Mouse (Mus musculus) embryonic facial prominence, embryonic 12.5 days (tissue): ENCODE measurements around the gene Elmo1. TPM values are rescaled to one million over a fixed set of nuclear protein-coding genes. Genes with fewer than 3 reads are reported as not detected.

ENCODE experiments used
- ATAC-seq: fragments of 200-750 bp; cut with Nextera tagmentation; 2 replicates; pipeline ENCODE4 v1.8.0; 2017; ENCODE audit not compliant: insufficient number of reproducible peaks, insufficient read depth, low FRiP score, low TSS enrichment
- H3K27ac ChIP-seq: fragments of 300-500 bp; sonication (generic); 2 replicates; pipeline ENCODE4 v1.5.1; 2016; ENCODE audit warnings: mild to moderate bottlenecking
- H3K27me3 ChIP-seq: fragments of 300-500 bp; sonication (generic); 2 replicates; pipeline ENCODE4 v1.6.1; 2016; ENCODE audit warnings: mild to moderate bottlenecking, moderate library complexity
- H3K36me3 ChIP-seq: fragments of 300-500 bp; sonication (generic); 2 replicates; pipeline ENCODE4 v1.6.1; 2016; ENCODE audit warnings: mild to moderate bottlenecking
- H3K4me1 ChIP-seq: fragments of 300-500 bp; sonication (generic); 2 replicates; pipeline ENCODE4 v1.6.1; 2016
- H3K4me2 ChIP-seq: fragments of 300-500 bp; sonication (generic); replicated peaks from 2 replicates; pipeline ENCODE4 v1.6.1; 2016; ENCODE audit warnings: mild to moderate bottlenecking, moderate library complexity
- H3K4me3 ChIP-seq: fragments of 300-500 bp; sonication (generic); 2 replicates; pipeline ENCODE4 v1.5.1; 2016; ENCODE audit warnings: mild to moderate bottlenecking
- H3K9ac ChIP-seq: fragments of 300-500 bp; sonication (generic); 2 replicates; pipeline ENCODE4 v1.6.1; 2016; ENCODE audit warnings: mild to moderate bottlenecking, moderate library complexity
- H3K9me3 ChIP-seq: fragments of 300-500 bp; sonication (generic); 2 replicates; pipeline ENCODE4 v1.6.1; 2016; ENCODE audit warnings: mild to moderate bottlenecking, moderate library complexity
- WGBS: fragments of 180-500 bp; shearing (Covaris S2); methylation state at CpG from one replicate; pipeline ENCODE4 v1.1.7; 2016; 5-methylcytosine and 5-hydroxymethylcytosine counted together
- polyA plus RNA-seq: library from polyadenylated mRNA; unstranded; fragments of >200 nt; fragmentation: Nextera tagmentation; extraction: Ambion mirVana; gene quantifications from 2 replicates; pipeline ENCODE4 v1.2.1, GENCODE M21; 2016

The Elmo1 gene
- polyA plus RNA-seq, 1 experiment from 2014 or later, result 11.1 TPM

DNA sequence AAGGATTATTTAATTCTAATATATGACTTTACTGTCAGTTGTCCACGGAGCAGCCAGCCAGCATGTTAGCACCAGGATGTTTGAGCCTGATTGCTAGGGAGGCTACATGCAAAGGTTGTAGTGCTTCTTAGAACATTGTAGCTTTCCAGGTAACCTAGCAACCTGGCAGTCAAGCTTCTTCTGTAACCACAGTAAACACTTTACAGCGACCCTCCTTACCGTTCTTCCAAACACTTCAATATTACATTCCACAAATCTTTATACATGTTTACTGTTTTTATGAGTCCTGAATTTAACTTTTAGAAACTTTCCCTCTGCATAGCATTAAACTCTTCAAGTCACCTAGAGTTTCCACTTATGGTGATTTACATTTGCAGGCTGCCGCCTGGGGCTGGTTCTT, 233.1 kb downstream of the Elmo1 start:
- Histone ChIP-seq H3K4me1 (no peaks in the 10 kb centered on the region), H3K36me3 (no peaks in the 10 kb centered on the region), H3K27me3 (no peaks in the 10 kb centered on the region), H3K27ac (no peak overlapping the region), H3K4me3 (no peak overlapping the region), H3K9ac (no peak overlapping the region), H3K9me3 (no peaks in the 10 kb centered on the region), H3K4me2 (no peak overlapping the region)
- ATAC-seq, result no peak
- 82% methylated on average over 4 of the region's 4 CpGs for WGBS

DNA sequence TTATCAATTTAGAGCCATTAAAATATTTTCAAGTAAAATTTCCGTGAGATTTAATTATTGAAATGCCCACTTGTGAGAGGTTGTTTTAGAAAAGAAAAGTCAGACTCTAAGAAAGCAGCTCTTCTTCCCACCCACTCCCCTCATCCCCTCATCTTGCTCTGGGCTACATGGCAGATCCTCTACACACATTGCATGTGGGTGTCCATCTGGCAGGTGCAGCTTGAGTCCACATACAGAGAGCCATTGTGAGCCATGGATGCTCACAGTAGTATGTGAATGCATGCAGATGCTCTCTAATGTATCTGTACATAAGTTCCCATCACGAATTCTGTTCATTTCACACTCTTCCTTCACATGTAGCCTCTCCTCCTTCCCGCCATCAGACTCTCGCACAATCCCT, 236.7 kb downstream of the Elmo1 start:
- H3K27ac ChIP-seq, result no peak overlapping the region
- 90% methylated on average over 4 of the region's 4 CpGs for WGBS
- no peak for ATAC-seq
- H3K4me2 ChIP-seq, result no peak overlapping the region
- no peaks in the 10 kb centered on the region for H3K9me3 ChIP-seq
- H3K4me3 ChIP-seq, result no peak overlapping the region
- no peaks in the 10 kb centered on the region for H3K36me3 ChIP-seq
- no peaks in the 10 kb centered on the region for H3K27me3 ChIP-seq
- H3K9ac ChIP-seq, result no peak overlapping the region
- H3K4me1 ChIP-seq, result no peaks in the 10 kb centered on the region

DNA sequence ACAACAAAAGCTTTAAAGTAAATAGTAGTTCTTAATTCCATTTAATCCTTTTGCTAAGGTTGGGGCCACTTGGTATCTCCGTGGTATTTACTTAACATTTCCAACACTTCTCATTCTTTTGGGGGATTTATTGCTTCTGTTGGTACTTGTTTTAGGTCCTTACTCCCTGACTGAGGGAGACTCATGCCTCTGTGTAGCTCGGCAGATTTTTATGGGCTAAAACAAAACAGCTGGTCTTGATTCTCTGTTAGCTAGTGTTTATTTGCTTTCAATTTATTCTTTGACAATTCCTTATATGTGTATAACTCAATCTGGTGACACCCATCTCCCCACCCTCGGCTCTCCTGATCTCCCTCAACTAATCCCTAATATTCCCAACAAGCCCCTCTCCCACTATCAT, 237.6 kb downstream of the Elmo1 start:
- ATAC-seq, result no peak
- no peaks in the 10 kb centered on the region for H3K4me1 ChIP-seq
- whole genome bisulfite sequencing, result 45% methylated on average over 3 of the region's 3 CpGs
- no peaks in the 10 kb centered on the region for H3K9me3 ChIP-seq
- H3K27ac ChIP-seq, result no peak overlapping the region
- no peak overlapping the region for H3K4me3 ChIP-seq
- no peak overlapping the region for H3K4me2 ChIP-seq
- no peaks in the 10 kb centered on the region for H3K36me3 ChIP-seq
- H3K27me3 ChIP-seq, result no peaks in the 10 kb centered on the region
- no peak overlapping the region for H3K9ac ChIP-seq

DNA sequence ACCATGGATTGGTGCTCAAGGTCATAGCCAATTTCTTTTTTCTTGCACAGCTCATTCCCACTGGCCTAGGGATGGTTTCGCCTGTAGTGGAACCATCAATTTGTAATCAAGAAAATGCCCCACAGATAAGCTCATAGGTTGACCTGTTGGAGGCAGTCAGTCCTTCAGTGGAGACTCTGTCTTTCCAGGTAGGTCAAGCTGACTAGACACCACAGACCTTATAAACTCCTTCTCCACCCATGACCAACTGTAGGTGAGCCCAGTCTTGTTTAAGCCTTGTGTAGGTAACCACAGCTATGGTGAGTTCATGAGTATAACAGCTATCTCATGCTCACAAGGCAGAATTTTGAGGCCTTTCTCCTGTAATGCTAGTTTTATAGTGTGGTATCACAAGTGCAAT, 238.3 kb downstream of the Elmo1 start:
- 90% methylated on average over 1 of the region's 1 CpGs for WGBS
- Histone ChIP-seq H3K4me2 (no peak overlapping the region), H3K9me3 (no peaks in the 10 kb centered on the region), H3K27me3 (no peaks in the 10 kb centered on the region), H3K9ac (no peak overlapping the region), H3K4me1 (no peaks in the 10 kb centered on the region), H3K27ac (no peak overlapping the region), H3K4me3 (no peak overlapping the region), H3K36me3 (no peaks in the 10 kb centered on the region)
- no peak for ATAC-seq

- Histone ChIP-seq H3K4me2 (no peak overlapping the region), H3K9me3 (no peaks in the 10 kb centered on the region), H3K27me3 (no peaks in the 10 kb centered on the region), H3K27ac (no peak overlapping the region), H3K9ac (no peak overlapping the region), H3K4me3 (no peak overlapping the region), H3K4me1 (no peaks in the 10 kb centered on the region), H3K36me3 (no peaks in the 10 kb centered on the region)
- 93% methylated on average over 7 of the region's 7 CpGs for WGBS
- ATAC-seq, result no peak
Observed at GRCm38 (mm10) chr13:20330954-20331353, 240.6 kb downstream of the Elmo1 start.

DNA sequence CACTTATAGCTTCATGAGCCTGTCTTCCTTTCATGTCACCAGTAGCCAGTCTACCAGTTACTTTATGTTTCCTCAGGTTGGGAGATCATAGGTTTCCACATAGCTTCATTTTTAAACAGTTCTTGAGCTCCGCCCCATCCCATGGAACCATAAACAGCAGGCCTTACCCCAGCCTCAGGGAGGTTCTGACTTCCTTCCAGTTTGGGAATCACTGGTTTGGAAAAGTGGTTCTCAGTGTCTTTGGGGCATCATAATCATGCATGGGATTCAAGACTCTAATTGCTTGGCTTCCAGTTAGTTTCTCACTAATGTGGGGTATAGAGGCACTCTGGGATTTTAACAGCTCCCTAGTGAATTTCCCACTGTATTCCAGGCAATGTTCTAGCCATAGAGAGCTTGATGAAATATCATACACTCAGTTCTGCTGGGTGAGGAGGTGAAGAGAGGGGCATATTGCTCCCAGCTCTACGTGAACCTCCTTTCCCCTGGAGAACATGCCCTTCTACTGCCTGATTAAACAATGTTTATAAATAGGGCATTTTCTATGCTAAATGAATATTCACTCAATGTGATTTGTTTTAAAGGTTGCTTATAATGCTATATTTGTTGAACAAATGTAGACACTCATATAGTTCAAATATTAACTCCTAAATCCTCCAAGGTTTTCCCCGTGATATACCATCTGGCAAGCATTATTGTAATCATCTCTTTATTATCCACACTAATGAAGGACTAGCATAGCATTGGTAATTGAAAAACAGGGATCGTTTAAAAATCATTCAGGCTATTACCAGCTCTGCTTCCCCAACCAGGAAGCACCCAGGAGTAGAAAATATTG, 244.9 kb downstream of the Elmo1 start:
- Histone ChIP-seq H3K9ac (no peak overlapping the region), H3K36me3 (no peaks in the 10 kb centered on the region), H3K27ac (no peak overlapping the region), H3K27me3 (no peaks in the 10 kb centered on the region), H3K4me3 (no peak overlapping the region), H3K4me1 (no peaks in the 10 kb centered on the region), H3K9me3 (no peaks in the 10 kb centered on the region), H3K4me2 (no peak overlapping the region)
- WGBS, result 67% methylated on average over 4 of the region's 4 CpGs
- ATAC-seq, result no peak

DNA sequence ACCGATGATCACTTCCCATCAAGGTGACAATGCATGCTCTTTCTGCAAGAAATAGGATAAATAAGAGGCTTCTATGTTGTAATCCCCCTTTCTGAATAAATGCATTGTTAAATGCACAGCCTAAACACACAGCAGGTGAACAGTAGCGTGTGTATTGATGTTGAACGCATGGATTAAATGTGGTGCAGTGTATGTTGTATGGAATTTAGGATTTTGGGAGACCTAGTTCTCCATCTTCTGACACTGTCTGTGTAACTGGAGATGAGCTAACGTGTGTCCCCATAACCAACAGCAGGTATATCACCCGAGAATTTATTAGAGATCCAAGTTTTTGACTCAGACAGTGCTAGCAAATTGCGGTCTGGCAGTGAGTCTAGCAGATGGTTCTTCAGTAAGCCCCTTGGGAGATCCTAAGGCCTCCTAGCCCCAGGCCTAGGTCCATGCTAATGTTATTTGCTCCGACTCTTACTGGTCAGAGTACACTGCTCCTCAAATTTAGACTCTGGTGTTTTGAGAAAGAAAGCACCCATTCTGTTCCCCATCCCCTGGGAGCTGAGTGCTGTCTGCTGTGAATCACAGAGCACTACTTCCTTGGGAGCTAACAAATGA, 245.6 kb downstream of the Elmo1 start:
- Histone ChIP-seq H3K4me1 (no peaks in the 10 kb centered on the region), H3K9me3 (no peaks in the 10 kb centered on the region), H3K4me3 (no peak overlapping the region), H3K27me3 (no peaks in the 10 kb centered on the region), H3K36me3 (no peaks in the 10 kb centered on the region), H3K27ac (no peak overlapping the region), H3K4me2 (no peak overlapping the region), H3K9ac (no peak overlapping the region)
- ATAC-seq, result no peak
- WGBS, result 79% methylated on average over 7 of the region's 7 CpGs

- Histone ChIP-seq H3K9me3 (no peaks in the 10 kb centered on the region), H3K9ac (no peak overlapping the region), H3K4me2 (no peak overlapping the region), H3K27ac (no peak overlapping the region), H3K27me3 (no peaks in the 10 kb centered on the region), H3K36me3 (no peaks in the 10 kb centered on the region), H3K4me1 (no peaks in the 10 kb centered on the region), H3K4me3 (no peak overlapping the region)
- WGBS, result 87% methylated on average over 3 of the region's 3 CpGs
- no peak for ATAC-seq
Observed at GRCm38 (mm10) chr13:20342881-20343280, 252.5 kb downstream of the Elmo1 start.

GRCm38 (mm10) chr13:20349754-20350153, 259.4 kb downstream of the Elmo1 start:
- no peak for ATAC-seq
- 76% methylated on average over 1 of the region's 1 CpGs for WGBS
- H3K4me2 ChIP-seq, result no peak overlapping the region

DNA sequence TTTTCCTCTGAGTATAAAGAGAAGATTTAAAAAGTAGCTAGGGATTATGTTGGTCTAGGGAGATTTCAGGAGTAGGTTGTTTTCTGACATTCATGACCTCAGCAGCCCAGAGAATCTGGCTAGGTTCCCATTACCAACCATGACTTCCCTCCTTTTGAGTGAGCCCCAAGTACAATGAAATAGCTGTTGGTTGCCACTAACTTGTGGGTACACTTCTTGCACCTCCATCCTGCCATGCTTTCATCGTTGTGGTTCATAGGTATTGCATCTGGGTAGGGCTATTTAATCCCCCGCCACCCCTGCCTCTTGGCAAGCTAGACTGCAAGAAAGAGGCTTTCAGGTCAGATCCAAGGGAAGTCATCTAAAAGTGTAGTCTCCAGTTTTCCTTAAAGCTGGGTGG, 262.2 kb downstream of the Elmo1 start:
- no peak overlapping the region for H3K9ac ChIP-seq
- H3K4me3 ChIP-seq, result no peak overlapping the region
- no peak overlapping the region for H3K4me2 ChIP-seq
- H3K27ac ChIP-seq, result no peak overlapping the region
- H3K9me3 ChIP-seq, result no peaks in the 10 kb centered on the region
- no peaks in the 10 kb centered on the region for H3K36me3 ChIP-seq
- WGBS, result 94% methylated on average over 2 of the region's 2 CpGs
- H3K27me3 ChIP-seq, result no peaks in the 10 kb centered on the region
- no peaks in the 10 kb centered on the region for H3K4me1 ChIP-seq
- no peak for ATAC-seq

More at GRCm38 (mm10) chr13:20349754-20350153, 259.4 kb downstream of the Elmo1 start:
- Histone ChIP-seq H3K27ac (no peak overlapping the region), H3K36me3 (no peaks in the 10 kb centered on the region), H3K9ac (no peak overlapping the region), H3K4me3 (no peak overlapping the region), H3K4me1 (no peaks in the 10 kb centered on the region), H3K9me3 (no peaks in the 10 kb centered on the region), H3K27me3 (no peaks in the 10 kb centered on the region)

DNA sequence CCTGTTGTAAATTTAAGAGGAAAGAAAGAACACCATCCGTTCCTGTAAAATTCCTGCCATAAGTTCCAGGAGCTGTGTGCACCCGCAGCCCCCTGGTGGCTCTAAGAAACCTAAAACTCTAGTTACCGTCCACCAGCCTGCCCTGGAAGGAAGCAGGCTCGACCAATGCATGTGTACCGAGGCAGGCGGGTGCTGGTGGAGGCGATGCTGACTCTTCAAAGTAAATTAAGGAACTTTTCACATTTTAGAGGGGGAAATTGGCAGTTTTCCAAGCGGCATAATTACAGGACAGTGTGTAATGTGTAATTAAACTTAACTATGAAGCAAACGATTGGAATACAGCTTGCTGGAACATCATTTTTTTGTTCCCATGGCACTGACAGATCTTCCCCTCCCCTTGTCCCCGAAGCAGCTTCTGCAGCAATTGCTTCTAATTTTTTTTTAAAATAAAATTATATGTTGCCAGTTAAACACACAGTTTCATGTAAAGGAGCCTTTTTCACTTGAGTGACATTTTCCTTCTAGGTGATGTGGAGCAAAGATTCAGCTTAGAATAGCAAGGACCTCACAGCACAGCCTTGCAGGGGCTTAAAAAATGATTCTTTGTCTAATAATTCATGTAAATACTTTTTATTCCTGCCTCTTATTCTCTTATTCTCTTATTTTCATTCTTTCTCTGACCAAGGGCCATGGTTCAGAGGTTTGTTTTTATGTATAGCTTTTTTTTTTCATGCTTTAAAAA, 263.6 kb downstream of the Elmo1 start:
- no peak overlapping the region for H3K4me3 ChIP-seq
- H3K36me3 ChIP-seq, result no peaks in the 10 kb centered on the region
- H3K4me2 ChIP-seq, result no peak overlapping the region
- H3K27ac ChIP-seq, result no peak overlapping the region
- ATAC-seq, result no peak
- H3K9me3 ChIP-seq, result no peaks in the 10 kb centered on the region
- H3K27me3 ChIP-seq, result no peaks in the 10 kb centered on the region
- H3K9ac ChIP-seq, result no peak overlapping the region
- 42% methylated on average over 10 of the region's 10 CpGs for WGBS
- no peaks in the 10 kb centered on the region for H3K4me1 ChIP-seq

GRCm38 (mm10) chr13:20354604-20354999, 264.2 kb downstream of the Elmo1 start:
- Histone ChIP-seq H3K27ac (no peak overlapping the region), H3K4me3 (no peak overlapping the region), H3K9ac (no peak overlapping the region), H3K36me3 (no peaks in the 10 kb centered on the region), H3K4me2 (no peak overlapping the region), H3K9me3 (no peaks in the 10 kb centered on the region), H3K4me1 (no peaks in the 10 kb centered on the region), H3K27me3 (no peaks in the 10 kb centered on the region)
- WGBS, result 71% methylated on average over 5 of the region's 5 CpGs
- ATAC-seq, result no peak
